Mouse (Mus musculus) ovary, postnatal 36 days (tissue): Measurements from ENCODE around the gene Gm49711.
"Not testable (repeated sequence)": the region's sequence is repeated elsewhere in the genome, so short reads cannot be mapped to it uniquely, and the experiment has no call there.

Experiments
- DNase-seq: peaks from one replicate; pipeline ENCODE4 v3.0.0; 2022; ENCODE audit warnings: low spot score, mixed read lengths

Gene Gm49711

GRCm38 (mm10) chr16:92062832-92063231, 4.7 kb downstream of the Gm49711 start:
- DNase-seq: no peak

DNA sequence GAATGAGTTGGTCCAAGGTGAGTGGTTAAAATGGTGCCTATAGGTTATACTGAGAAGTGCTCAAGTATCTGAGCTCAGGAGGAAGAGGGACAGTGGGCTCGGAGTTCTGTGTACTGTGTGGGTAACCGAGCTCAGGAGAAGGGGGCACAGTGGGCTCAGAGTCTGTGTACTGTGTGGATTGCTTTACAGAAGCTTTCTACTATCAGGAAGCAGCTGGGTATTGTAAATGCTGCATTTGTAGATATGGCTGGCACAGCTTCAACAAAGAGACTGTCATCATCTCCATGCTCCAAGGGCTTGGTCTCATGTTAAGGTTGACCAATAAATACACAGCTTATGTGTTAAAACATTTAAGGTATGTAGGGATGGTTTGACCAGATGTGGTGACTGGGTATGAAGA, 6.7 kb downstream of the Gm49711 start:
- no peak for DNase-seq

- no peak for DNase-seq
These were observed 12.2 kb downstream of the Gm49711 start for GRCm38 (mm10) chr16:92070338-92070737.

DNA sequence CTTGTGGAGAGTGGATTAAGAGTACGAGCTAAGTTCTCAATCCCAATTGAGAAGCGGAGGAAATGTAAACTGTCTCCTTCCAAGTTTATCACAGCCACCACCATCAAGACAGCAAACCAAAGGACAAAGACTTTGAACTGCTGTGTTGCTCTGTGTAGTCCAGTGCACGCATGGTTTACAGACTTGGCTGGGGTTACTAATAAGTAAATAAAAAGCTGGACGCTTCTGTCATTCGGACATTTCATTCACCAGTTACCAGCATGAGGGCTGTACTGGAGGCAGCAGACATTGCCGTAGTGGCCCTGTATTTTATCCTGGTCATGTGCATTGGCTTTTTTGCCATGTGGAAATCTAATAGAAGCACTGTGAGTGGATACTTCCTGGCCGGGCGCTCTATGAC, 18.7 kb downstream of the Gm49711 start:
- DNase-seq: no peak

GRCm38 (mm10) chr16:92083771-92084453, 25.8 kb downstream of the Gm49711 start:
- DNase-seq: no peak

DNA sequence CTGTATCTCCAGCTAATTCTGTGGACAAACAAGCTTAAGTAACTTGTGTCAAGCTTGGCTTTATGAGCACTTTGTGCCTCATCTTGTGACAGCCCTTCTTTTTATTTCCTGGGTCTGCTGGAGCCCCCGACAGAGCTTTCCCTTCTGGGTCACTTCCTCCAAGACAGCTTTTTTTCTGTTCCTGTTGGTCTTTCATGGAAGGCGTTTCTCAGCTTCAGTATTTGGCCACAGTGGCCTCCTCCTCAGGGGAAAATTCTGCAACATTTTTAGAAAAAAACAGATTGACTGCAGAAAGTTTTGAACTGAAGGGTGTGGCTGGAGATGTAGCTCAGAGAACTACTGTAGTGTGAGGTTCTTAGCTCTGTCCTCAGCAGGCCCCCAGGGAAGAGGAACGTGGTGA, 31.1 kb downstream of the Gm49711 start:
- DNase-seq: no peak

DNA sequence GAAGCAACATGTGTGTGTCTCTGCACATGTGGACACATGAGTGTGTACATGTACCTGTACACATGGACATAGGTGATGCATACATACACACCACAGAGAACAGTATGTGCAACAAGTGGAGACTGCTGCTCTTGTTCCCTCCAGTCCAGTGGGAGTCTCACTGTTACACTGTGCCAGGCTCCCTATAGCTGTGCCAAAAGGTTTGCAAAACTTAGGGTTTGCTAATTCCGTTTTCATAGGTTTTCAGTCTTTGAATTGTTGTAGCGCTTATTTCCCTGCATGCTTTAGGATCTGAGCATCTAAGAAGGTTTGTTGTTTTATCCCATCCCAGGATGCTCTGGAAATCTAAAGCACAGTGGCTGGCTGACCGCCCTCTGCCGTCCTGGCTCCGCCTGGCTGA, 33.8 kb downstream of the Gm49711 start:
- DNase-seq: no peak

DNA sequence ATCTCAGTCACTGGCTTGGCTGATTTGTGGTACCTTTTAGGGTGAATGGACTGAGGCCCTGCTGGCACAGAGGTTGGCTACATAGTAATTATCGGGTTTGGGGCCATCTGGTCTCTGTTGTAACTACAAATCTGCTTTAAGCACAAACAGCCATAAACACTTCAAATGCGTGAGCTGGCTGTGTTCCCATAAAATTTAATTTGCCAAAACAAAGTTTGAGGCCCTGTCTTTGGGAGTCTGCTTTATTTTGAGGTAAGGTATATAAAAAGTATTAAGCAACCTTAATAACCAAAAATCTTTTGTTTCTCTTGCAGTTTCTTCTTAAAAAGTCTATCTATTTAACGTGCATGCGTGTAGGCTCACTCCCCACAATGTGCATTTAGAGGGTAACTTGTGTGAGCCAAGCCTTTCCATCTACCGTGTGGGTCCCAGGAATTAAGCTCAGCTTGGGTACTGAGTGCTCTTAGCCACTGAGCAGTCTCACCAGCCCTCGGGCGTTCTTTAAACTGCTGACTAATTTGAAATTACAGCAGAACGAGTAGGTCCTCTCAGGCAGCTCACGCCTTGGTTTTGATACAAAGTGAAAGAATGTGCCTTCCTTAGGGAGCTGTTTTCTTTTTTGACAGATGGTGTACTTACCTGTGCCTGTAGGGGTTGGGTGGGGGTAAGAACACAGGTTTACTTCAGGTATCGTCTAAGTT, 40.4 kb downstream of the Gm49711 start:
- DNase-seq: no peak

DNA sequence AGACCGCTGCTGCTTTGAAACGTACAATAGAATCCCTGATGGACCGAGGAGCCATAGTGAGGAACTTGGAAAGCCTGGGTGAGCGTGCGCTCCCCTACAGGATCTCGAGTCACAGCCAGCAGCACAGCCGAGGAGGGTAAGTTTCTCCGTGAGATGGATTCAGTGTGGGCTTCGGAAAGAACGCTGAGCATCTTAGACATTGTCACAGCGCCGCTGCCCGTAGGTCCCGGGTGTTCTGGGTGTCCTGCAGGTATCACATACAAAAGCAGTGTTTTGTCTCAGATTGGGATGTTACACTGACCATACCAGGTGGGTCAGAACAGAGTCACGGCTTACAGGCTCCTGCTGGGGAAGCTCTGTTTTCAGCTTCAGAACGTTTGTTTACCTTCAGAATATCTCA, 41.5 kb downstream of the Gm49711 start:
- no peak for DNase-seq

DNA sequence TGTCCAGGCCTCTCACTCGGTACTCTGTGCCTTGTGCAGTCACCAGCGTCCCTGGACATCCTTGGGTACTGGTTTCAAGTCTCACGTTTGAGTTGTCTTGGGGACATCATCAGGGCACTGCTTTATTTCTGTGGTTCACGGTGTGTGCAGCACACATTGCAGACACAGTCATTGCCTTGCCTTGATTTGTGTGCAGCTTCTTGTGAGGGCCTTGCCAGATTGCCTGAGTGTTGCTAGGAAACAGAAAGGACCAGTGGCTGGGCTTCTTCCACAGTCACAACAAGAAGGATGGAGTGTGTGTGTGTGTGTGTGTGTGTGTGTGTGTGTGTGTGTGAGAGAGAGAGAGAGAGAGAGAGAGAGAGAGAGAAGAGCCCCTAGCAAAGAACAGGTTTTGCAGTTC, 42.0 kb downstream of the Gm49711 start:
- DNase-seq: no peak

DNA sequence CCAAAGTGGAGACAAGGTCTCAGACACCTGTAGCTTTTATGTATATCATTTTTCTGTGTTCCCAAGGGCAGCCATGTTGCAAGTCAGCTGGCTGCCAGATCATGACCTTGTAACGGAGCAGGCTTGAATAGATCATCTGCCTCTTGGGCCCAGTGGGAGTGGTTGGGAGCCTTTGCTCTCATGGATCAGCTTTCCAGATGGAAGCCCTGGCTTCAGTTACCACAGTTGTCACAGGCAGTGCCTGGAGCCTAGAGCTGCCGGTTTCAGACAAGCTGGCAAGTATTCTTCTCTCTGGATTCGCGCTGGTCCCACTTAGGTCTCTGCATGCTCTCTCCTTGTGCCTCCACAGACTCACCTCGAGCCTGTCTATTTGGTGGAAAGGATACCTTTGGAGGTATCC, 44.0 kb downstream of the Gm49711 start:
- no peak for DNase-seq

GRCm38 (mm10) chr16:92102931-92103330, 44.8 kb downstream of the Gm49711 start:
- DNase-seq: not testable (repeated sequence)

- DNase-seq: no peak
These were observed 45.6 kb downstream of the Gm49711 start for GRCm38 (mm10) chr16:92103572-92104331.

- DNase-seq: no peak
These were observed 46.1 kb downstream of the Gm49711 start for GRCm38 (mm10) chr16:92104332-92104590.

- no peak for DNase-seq
These were observed 46.8 kb downstream of the Gm49711 start for GRCm38 (mm10) chr16:92104951-92105350.

DNA sequence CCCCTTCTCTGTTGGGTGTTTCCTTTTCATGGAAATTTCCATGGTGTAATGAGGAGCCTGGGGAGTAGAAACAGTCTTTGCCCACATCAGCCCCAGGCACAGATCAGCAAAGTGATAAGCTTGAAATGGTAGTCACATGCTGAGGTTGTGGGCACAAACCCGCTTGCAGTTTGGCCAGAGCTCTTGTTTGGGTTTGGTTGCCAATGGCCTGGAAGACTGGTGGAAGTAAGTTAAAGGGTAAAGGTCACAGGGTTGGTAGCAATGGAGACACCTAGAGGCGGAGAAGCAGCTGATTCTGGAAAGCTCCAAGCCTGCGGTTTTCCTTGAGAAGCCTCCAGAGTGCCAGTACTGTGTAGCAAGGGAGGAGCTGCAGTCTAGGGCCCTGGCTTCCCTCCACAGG, 47.5 kb downstream of the Gm49711 start:
- no peak for DNase-seq

GRCm38 (mm10) chr16:92107346-92107745, 49.2 kb downstream of the Gm49711 start:
- DNase-seq: no peak

DNA sequence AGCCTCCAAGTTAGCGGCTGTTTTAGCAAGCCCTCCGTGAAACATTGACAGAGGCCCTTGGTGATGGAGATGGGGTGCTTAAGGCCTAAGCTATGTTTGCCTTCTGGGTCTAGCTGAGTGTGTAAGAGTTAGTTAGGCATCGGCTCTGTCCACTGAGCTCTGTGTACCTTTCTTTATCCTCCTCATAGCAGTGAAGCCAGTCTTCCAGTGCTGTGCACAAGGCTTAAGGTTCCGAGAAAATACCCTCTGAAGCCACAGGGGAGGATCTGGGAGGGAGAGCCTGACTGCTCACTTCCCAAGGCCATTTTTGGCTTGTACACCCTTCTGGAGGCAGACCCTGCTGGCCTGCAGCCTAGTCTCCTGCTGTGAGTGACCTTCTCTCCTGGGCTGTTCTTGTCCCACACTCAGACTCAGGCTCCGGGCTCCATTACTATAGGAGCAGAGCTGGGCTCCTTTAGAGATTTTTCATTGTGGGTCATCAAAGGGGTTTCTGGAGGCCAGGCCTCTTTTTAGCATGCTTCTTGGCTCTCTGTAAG, 56.7 kb downstream of the Gm49711 start:
- DNase-seq: peak; percentile 78

DNA sequence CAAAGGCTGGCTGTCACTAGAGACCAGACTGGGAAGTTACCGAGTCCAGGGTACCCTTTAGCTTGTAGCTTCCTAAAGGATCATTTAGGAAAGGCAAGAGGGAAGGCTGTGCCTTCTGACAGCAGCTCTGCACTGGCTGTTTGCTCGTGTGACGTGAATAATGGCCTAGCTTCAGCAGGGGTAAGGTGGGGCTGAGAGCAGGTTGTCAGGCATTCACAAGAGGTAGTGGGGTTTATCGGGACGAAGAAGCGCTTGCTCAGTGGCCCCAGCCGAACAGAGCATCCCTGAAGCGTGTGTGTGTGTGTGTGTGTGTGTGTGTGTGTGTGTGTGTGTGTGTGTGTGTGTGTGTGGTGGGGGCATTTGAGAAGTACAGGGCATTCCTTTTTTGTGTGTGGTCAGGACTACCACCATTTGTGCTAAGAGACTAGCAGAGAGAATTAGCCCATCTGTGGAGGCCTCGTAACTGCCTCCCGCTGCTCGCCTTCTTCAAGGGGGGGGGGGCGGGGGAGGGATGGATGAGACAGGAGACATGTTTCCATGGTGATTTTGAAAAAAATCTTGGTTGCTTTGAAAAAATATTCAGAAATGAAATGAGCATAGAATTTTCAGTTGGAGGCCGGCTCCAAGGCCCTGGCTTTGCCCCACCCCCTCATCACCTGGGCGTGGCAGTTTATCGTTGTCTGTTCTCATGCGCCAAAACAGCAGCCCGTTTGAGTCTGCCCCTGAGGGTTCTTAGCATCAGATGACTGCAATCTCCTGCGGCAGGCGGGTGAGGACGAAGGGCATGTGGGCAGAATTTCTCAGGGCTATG, 57.7 kb downstream of the Gm49711 start:
- DNase-seq: peak; percentile 67

DNA sequence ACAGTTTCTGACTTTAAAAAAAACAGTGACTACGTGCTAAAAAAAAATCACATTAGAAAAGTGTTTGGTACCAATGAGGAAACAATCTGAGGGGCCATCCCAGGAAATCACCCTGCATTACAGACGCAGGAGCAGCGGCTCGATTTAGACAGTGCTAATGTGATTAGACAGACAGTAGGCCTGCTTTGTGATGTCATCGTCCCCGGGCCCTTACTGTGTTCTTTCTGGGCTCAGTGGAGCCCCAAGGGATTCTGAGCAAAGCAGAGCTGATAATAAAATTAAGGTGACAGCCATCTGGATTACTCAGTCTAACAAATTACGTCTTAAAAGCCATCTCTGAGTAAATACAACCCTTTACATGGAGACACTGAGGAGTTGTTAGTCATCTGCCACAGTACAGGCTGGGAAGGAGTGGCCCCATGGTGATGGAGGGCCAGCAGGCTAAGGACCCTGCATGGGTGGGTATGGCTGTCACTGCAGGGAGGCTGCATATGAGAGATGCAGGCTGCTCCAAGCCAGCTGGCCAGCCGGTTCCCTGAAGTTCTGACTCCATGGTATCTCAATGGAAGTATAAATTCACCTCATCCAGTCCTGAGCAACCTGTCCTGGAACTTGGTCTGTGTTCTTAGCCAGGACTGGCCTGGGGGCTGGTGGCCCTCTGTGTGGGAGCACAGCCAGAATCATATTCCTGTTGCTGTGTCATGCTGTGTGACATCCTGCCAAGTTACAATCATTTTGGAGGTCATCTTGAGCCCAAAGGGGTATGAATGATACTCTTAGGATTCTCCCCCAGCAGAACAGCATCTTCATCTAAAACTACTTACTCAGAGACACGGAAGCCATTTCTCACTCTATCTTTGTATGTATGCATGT, 59.5 kb downstream of the Gm49711 start:
- no peak for DNase-seq

- DNase-seq: no peak
These were observed 60.9 kb downstream of the Gm49711 start for GRCm38 (mm10) chr16:92119013-92119515.
